28 mouse cellular contexts compared by ENCODE assay signal in the genomic region with DNA sequence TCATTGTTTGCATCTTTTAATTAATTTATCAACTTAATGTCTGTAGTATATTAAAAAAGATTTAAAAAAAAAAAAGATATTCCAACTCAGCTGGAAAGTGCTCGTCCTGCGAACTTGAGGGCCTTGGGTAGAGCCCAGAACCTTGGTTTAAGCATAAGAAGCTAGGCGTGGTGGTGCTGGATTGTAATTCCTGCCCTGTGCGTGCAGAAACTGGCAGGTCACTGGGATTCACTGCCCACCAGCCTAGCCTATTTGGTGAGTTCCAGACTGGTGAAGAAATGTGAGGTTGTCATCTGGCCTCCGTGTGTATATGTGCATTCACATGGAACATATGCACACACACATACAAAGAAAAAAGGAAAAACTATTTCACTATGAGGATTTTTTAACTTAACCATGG.
"Had no signal": no experiment of that assay in that cellular context is flagged by ENCODE, and none has a peak within 500 bp of the region (broad histone marks: within the 10 kb centered on the region; RNA-seq: fewer than 3 reads in every experiment).

No protein-coding gene starts in this region.

- H3K4me2 ChIP-seq: embryonic facial prominence, embryonic 12.5 days; embryonic facial prominence, embryonic 13.5 days; embryonic facial prominence, embryonic 15.5 days; forebrain, embryonic 12.5 days; forebrain, embryonic 13.5 days; forebrain, embryonic 15.5 days had no signal

- H3K27me3 ChIP-seq: embryonic facial prominence, embryonic 12.5 days; embryonic facial prominence, embryonic 13.5 days; embryonic facial prominence, embryonic 15.5 days; forebrain, embryonic 12.5 days; forebrain, embryonic 13.5 days; forebrain, embryonic 15.5 days had no signal

- H3K4me3 ChIP-seq: embryonic facial prominence, embryonic 10.5 days; embryonic facial prominence, embryonic 12.5 days; embryonic facial prominence, embryonic 13.5 days; embryonic facial prominence, embryonic 15.5 days; erythroblast, embryonic 14.5 days; forebrain, embryonic 10.5 days; forebrain, embryonic 12.5 days; forebrain, embryonic 13.5 days; forebrain, embryonic 15.5 days; gastrocnemius, adult 2 months; heart, adult 2 months had no signal

- H3K9ac ChIP-seq: embryonic facial prominence, embryonic 12.5 days; embryonic facial prominence, embryonic 13.5 days; embryonic facial prominence, embryonic 15.5 days; forebrain, embryonic 12.5 days; forebrain, embryonic 13.5 days; forebrain, embryonic 15.5 days; forebrain, postnatal 0 days had no signal

- ATAC-seq: forebrain, embryonic 13.5 days; forebrain, embryonic 14.5 days; forebrain, embryonic 15.5 days; forebrain, embryonic 16.5 days; forebrain, postnatal 0 days had no signal

- H3K9me3 ChIP-seq: embryonic facial prominence, embryonic 10.5 days; embryonic facial prominence, embryonic 12.5 days; embryonic facial prominence, embryonic 13.5 days; embryonic facial prominence, embryonic 15.5 days; forebrain, embryonic 10.5 days; forebrain, embryonic 12.5 days; forebrain, embryonic 13.5 days; forebrain, embryonic 15.5 days had no signal

- DNase-seq: cerebellum, adult 2 months; cerebellum, adult 8-10 months; cerebellum, adult 9-10 months; cerebellum, adult 9-11 months; cerebellum, postnatal 10 days; cerebellum, postnatal 14 days; cerebellum, postnatal 25 days; cerebellum, postnatal 36 days; embryo, embryonic 11 days; forebrain, postnatal 0 days; gastrocnemius, adult 2 months; gastrocnemius, postnatal 10 days; gastrocnemius, postnatal 14 days; gastrocnemius, postnatal 25 days; gastrocnemius, postnatal 36 days; heart, adult 18-20 months; heart, adult 2 months had no signal

- H3K4me1 ChIP-seq: embryonic facial prominence, embryonic 10.5 days; embryonic facial prominence, embryonic 12.5 days; embryonic facial prominence, embryonic 13.5 days; embryonic facial prominence, embryonic 15.5 days; forebrain, embryonic 10.5 days; forebrain, embryonic 12.5 days; forebrain, embryonic 13.5 days; forebrain, embryonic 15.5 days had no signal

- H3K27ac ChIP-seq: embryonic facial prominence, embryonic 10.5 days; embryonic facial prominence, embryonic 12.5 days; embryonic facial prominence, embryonic 13.5 days; embryonic facial prominence, embryonic 15.5 days; forebrain, embryonic 10.5 days; forebrain, embryonic 12.5 days; forebrain, embryonic 13.5 days; forebrain, embryonic 15.5 days; gastrocnemius, adult 2 months; heart, adult 2 months had no signal
